Mouse (Mus musculus) cerebellum, adult 11 months (tissue): ENCODE measurements around the gene Tox2.

Experiments used
- DNase-seq: peaks from one replicate; pipeline ENCODE4 v3.0.0; 2022

The Tox2 gene

GRCm38 (mm10) chr2:163205737-163206490, 3.0 kb downstream of the Tox2 start:
- no peak for DNase-seq

DNA sequence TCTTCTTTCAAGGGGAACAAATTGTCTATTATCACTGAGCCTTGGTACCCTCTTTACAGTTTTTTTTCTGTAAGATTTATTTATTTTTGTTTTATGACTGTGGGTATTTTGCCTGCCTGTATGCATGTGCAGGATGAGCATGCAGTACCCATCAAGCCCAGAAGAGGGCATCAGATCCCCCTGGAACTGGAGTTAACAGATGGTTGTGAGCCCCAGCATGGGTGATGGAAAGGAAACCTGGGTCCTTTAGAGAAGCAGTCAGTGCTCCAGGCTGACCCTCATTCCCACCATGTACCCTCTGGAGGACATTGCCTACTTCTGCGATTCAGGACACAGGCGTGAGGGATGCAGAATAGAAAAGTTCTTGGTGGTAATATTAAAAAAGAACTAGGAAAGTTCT, 4.4 kb downstream of the Tox2 start:
- no peak for DNase-seq

- no peak for DNase-seq
Observed at GRCm38 (mm10) chr2:163209139-163209538, 6.2 kb downstream of the Tox2 start.

GRCm38 (mm10) chr2:163213085-163213484, 10.2 kb downstream of the Tox2 start:
- no peak for DNase-seq

DNA sequence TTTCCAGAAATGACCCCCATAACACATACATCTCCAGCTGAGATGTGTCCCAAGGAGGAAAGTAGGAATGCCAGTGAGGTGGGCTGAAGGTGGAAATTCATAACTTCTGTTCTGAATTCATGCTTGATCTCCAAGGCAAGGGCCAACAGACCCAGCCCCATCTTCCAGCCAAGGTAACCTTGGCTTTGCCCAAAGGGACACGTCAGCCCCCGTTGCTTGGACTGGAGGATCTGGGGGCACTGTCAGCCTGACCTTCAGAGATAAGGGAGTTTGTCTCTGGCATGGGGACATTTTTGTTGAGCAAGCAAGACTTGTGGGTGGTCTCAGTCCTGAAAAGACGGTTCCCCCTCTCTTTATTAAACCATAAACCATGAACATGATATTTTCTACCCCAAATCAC, 15.2 kb downstream of the Tox2 start:
- no peak for DNase-seq

GRCm38 (mm10) chr2:163218571-163218970, 15.6 kb downstream of the Tox2 start:
- DNase-seq, result no peak

DNA sequence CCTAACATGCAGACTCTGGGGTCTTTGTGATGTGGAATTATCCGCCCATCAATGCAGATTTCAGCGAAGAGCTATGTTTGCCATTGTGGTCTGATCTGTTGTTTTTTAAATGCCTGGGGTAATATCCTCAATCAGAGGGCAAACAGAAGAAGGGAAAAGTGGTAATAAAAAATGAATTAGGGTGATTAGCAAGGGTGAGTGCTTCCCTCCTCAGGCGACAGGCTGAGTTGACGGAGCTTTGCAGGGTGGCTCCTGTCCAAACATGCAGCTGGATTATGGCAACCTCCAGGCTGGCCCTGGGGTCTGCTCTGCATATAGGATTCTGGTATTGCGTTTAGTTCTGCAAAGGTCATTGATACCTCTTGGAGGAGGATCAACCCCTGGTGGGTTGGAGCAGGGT, 16.5 kb downstream of the Tox2 start:
- no peak for DNase-seq

DNA sequence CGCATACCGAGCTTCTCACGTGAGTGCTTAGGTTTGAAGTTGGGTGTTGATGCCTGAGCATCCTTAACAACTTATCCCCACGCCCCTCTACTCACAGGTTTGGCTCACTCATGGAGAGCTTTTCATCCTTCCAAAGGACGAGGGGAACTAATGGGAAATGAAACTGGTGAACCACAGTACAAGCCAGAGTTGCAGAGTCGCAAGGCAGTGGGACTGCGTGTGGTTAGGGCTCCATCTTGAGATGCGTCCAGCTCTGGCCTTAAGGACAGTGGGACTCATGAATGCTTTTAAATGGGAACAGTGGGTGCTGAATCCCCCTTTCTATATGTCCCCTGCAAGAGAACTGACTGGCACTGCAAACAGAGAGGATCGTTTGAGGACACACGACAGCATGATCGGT, 17.8 kb downstream of the Tox2 start:
- DNase-seq, result no peak

DNA sequence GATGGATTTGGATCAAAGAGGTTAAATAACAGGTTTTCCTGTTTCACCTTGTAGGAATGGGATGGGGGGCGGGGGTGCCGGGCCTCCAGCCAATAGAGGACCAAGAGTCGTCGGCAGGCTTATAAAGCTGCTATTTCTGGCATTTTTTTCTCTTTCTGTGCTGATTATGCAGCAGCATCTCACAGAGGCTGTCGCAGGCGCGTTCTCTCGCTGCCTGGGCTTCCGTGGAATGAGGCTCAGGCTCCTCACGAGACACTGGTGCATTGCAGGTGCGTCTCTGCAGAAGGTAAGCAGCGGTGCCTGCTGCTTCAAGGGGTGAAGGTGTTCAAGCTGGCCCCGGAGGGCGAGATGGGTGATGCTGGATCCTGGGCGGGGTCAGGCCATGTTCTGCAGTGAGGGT, 22.4 kb downstream of the Tox2 start:
- no peak for DNase-seq

DNA sequence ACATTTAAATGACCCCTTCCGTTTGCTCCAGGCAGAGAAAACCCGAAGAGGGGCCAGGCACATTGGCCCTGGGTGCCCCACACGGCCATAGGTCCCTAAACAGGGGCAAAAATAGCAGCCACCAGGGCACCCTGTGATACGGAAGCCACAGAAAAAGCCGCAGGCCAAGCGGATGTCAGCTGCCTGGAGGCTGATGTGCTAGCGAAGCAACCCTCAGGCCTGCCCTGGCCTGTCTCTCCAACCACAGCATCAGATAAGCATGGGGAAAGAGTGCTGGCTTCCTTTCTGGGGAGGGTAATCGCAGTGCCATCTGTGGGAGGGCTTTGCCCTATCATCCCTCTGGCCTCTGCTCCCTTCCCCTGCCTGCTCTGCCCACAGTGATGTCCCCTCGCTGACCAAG, 26.1 kb downstream of the Tox2 start:
- no peak for DNase-seq

- DNase-seq, result no peak
Observed at GRCm38 (mm10) chr2:163231781-163232534, 29.0 kb downstream of the Tox2 start.

GRCm38 (mm10) chr2:163233666-163234065, 30.7 kb downstream of the Tox2 start:
- DNase-seq, result no peak

- DNase-seq, result no peak
Observed at GRCm38 (mm10) chr2:163236057-163236456, 33.1 kb downstream of the Tox2 start.

DNA sequence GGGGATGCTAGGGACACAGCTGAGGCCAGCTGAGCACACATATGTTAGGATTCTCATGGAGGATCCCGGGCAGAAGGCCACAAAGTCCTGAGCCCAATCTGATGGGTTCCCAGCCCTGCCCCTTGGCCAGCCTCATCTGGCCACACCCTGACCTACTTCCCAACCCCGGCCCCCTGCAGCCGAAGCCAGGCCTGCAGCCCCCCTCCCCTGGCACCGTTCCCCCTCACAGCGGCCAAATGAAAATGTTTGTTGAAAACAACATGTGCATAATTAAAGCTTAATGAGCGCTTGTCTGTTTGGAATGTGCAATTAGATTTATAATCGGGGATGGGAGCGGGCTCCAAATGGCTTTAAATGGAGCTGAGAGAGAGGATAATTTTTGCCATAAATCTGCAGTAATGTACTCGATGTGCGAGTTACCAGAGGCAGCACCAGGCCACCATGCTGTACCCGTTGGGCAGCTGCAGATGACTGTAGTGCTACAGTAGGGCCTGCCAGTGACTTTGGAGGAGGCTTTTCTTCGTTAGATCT, 35.1 kb downstream of the Tox2 start:
- DNase-seq, result no peak

DNA sequence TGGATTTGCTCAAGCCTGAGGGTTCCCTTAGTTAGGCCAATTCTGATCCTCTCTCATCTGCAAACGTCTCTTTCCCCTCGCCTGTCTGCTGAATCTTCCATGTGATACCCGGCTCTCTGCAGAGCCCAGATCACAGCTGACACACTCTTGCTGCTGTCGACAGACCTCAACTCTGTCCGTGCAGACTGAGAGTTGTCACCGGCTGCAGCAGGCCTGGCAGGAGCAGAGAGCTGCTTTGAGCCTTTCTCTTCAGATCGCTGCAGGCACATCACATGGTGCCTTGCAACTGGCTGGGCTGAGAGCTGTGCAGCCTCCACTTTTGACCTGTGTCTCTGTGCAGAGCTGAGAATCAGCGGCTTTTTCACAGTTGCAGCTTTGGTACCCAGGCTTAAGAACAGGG, 37.0 kb downstream of the Tox2 start:
- DNase-seq, result no peak

DNA sequence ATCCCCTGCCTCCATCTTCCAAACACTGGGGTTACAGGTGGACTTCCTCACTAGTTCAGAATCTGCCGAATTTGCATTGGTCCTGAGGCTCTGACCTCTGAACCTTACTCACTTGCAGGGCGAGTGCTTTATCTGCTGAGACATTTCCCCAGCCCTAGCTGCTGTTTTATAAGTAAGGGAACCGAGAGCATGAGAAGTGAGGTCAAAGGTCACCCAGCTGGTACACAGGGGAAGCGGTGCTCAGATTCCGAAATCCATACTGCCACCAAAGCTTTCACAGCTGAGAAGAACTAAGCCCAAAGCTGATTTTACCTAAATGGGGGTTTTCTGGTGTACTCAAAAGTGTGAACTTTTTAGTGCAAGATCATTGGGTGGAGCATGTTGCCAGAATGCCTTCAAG, 38.9 kb downstream of the Tox2 start:
- no peak for DNase-seq

DNA sequence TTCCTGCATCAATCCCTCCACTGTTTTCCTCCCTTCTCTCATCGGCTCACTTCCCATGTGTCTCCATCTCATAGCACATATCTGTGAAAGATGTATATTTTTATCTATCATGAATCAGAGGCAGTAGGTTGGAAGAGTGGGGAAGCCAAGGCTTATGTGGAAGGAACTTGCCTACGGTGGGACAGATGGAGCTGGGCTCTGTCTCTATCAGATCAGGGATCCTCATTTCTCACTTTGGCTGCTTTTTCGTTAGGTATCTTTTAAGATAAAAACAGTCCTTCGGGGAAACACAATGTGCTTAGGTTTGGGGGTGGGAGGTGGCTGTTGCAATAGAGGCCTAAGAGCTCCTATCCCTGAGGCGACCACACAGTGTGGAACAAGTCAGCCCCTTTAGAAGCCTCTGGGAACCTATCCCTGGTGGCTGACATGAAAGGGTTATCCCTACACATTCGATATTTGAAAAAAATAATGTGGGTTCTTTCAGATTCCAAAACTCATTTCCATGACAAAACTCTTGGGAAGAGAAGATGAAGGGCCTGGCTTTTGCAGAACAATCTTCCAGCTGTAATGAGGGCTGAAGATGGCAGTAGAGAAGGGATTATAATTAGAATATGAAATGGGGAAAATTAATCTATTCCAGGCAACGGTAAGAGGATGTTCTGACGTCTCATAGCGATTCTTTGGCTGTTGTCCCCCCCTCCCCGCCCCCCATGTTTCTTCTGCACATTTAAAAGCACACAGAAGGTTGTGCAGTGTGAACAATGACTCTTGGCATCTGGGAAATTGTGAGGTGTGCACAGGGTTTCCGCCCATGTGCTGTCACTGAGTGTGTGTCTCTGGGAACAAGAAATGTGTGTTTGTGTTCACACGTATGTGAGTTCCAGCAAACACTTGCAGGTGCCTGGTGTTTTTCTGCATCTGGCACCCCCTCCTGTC, 41.3 kb downstream of the Tox2 start:
- DNase-seq, result no peak

DNA sequence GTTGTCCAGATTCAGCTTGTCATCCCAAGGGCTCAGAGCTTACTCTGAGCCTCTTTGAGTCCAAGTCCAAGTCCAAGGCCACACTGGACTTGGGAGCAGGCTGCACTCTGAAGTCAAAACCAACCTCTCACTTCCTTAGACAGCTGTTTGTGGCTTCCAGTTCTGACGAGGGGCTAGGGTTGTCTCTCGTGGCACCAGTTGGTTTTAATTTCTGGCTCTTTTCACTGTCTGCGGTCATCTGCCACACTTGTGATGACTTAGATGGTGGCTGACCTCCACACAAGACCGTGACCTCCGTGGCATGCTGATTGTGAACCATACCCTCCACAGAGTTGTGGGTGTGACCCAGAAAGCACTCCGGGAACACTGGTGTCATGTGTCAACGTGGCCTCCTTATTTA, 46.0 kb downstream of the Tox2 start:
- DNase-seq, result no peak

- DNase-seq, result no peak
Observed at GRCm38 (mm10) chr2:163252645-163253044, 49.7 kb downstream of the Tox2 start.

DNA sequence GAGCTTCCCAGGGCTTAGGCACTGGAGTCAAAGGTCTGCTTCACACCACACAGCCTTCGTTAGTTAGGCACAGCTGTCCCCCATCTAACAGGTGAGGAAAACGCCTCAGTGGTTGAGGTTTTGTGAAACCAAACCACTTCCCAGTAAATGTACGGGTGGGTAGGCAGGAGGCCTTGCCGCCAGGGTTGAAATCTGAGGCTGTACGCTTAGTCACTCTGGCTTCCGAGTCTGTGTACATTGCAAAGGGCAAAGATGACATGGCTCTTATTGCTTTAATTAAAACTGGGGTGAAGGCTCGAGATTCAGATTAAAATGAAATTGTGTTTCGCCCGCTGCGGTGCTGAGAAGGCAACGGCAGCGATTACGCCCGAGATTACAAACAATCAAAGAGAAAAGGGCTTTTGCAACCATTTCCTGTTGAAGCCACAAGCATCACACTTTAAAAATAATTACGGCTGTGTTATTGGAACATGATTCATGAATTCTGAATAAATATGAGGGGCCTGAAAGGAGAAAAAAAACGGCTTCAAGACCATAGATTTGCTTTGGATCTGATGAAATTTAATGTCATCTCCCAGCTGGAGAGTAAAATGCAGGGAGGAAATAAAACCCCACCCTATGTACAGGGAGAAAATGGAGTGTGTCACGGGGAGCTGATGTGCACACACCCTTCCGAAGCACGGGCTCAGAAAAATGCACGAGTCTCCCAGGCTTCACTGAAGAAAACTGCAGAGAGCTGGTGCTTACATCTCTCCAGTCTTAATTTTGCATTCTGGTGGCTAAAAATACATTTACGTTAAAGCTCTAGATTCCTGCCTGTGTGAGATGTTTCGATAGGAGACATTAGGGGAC, 50.5 kb downstream of the Tox2 start:
- DNase-seq, result no peak

GRCm38 (mm10) chr2:163254228-163254627, 51.3 kb downstream of the Tox2 start:
- DNase-seq, result no peak

DNA sequence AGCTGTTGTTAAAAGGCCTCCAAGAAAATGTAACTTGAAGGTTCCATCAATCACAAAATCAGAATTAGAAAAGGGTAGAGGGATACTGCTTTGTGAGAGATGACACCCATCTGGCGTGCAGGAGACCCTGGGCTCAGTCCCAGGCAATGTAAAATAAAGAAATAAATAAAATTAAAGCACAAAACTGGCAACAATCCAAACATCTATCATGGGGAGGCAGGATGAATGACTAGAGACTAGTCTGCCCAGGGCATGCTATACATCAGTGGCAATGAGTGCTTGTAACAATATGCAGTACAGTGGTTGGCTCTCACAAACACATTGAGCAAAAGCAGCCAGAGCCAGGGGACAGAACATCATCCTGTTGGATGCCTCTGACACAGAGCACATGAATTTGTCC, 53.8 kb downstream of the Tox2 start:
- DNase-seq, result no peak
